9 mouse cellular contexts compared by ENCODE assay signal in the genomic region with DNA sequence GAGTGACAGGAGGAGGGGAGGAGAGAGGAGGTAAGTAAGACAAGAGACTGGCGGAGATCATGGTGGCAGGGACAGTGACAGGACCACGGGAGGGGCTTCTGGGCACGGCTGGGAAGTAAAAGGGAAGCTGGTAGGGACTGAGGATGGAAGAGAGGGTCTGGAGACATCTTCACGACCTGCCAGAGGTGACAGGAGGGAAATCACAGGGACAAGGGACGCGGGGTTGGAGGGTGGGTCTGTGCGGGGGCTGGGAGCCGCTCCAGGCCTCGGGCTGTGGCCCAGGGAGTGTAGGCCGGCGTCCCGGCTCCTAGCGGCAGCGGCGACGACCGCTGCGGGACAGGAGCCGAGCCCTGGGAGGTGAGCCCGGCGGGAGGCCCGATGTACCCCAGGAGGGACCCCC. TPM values are rescaled to one million over a fixed set of nuclear protein-coding genes. Genes with fewer than 3 reads are reported as not detected.
DNase-seq lines count a peak whose midpoint lies in the region; ATAC-seq and TF ChIP-seq lines count a peak whose summit lies in the region.
"Had no signal": no experiment of that assay in that cellular context is flagged by ENCODE, and none has a peak within 500 bp of the region (broad histone marks: within the 10 kb centered on the region; RNA-seq: fewer than 3 reads in every experiment).

No protein-coding gene starts in this region.

- no peak for TF ChIP-seq CTCF in gastrocnemius, adult 2 months (IDR thresholded peaks at IDR 0.05)
- TF ChIP-seq CTCF in testis, adult 2 months (IDR thresholded peaks at IDR 0.05; ENCODE audit: control insufficient read depth, insufficient read depth, insufficient replicate concordance, low read depth, low read length), result no peak

- no peaks in the 10 kb centered on the region for H3K27me3 ChIP-seq in testis, adult 2 months (ENCODE audit: control insufficient read depth, insufficient read depth, low read length)
- H3K27me3 ChIP-seq in liver, embryonic 16.5 days (ENCODE audit: control insufficient read depth, insufficient read depth, low read depth, low read length), result peaks cover 60% of the 10 kb centered on the region

- 3% methylated on average over 22 of the region's 22 CpGs for WGBS in liver, embryonic 16.5 days (ENCODE audit: insufficient replicate concordance)

- TF ChIP-seq POLR2A in testis, adult 2 months (IDR thresholded peaks at IDR 0.05; ENCODE audit: control insufficient read depth, low read depth, low read length), result no peak

- H3K9ac ChIP-seq in liver, embryonic 16.5 days (ENCODE audit: low read depth, low read length), result no peak overlapping the region

- DNase-seq in gastrocnemius, adult 2 months, result no peak
- DNase-seq in gastrocnemius, postnatal 14 days, result no peak
- no peak for DNase-seq in testis, postnatal 10 days (ENCODE audit: low spot score)
- no peak for DNase-seq in adrenal gland, postnatal 10 days
- DNase-seq in adrenal gland, adult 2 months, result no peak
- no peak for DNase-seq in natural killer cell, adult 2 months (ENCODE audit: low spot score in 2 of 2)

- no peaks in the 10 kb centered on the region for H3K9me3 ChIP-seq in liver, embryonic 16.5 days (replicated peaks; ENCODE audit: control insufficient read depth, low read length)

- no peaks in the 10 kb centered on the region for H3K36me3 ChIP-seq in testis, adult 2 months (ENCODE audit: control insufficient read depth, insufficient read depth, low read length)
- H3K36me3 ChIP-seq in liver, embryonic 16.5 days (ENCODE audit: control insufficient read depth, insufficient read depth), result no peaks in the 10 kb centered on the region

- H3K4me1 ChIP-seq in testis, adult 2 months (ENCODE audit: control insufficient read depth, insufficient read depth, low read length), result peaks cover 19% of the 10 kb centered on the region
- H3K4me1 ChIP-seq in liver, embryonic 16.5 days (ENCODE audit: control insufficient read depth, low read depth, low read length), result no peaks in the 10 kb centered on the region; the same call in none of the 2 replicates

- no peak for ATAC-seq in liver, embryonic 16.5 days (ENCODE audit: low read depth)

- intact Hi-C loops in gastrocnemius, adult 2 months (cut with DNase I), result no loop called here
- intact Hi-C loops in gastrocnemius, postnatal 14 days (cut with DNase I; ENCODE audit: low total_unique reads), result no loop called here

- peak overlapping the region; percentile 27; the same call in 1 of the 2 replicates for H3K4me2 ChIP-seq in liver, embryonic 16.5 days (ENCODE audit: low read depth, low read length)

- H3K4me3 ChIP-seq in gastrocnemius, adult 2 months, result peak overlapping the region; percentile 46
- H3K4me3 ChIP-seq in testis, adult 2 months (ENCODE audit: control insufficient read depth, low read depth, low read length), result peak overlapping the region; percentile 86
- peak overlapping the region; percentile 29; the same call in 1 of the 2 replicates for H3K4me3 ChIP-seq in liver, embryonic 16.5 days (ENCODE audit: low read depth, low read length)

- no peak overlapping the region for H3K27ac ChIP-seq in gastrocnemius, adult 2 months
- H3K27ac ChIP-seq in testis, adult 2 months (ENCODE audit: control insufficient read depth, insufficient read depth, low read depth, low read length), result no peak overlapping the region
- H3K27ac ChIP-seq in liver, embryonic 16.5 days (ENCODE audit: low read length), result no peak overlapping the region
- H3K27ac ChIP-seq: macrophage had no signal

RNA-seq across cellular contexts. Expression of a gene that starts 0.5 kb away (rescaled TPM):
- under 1 TPM; 0.08 to 0.22 TPM for total RNA-seq in gastrocnemius, adult 2 months (2021)
- total RNA-seq in gastrocnemius, postnatal 14 days (2021), result 1 to 10 TPM; 3.3 to 4.6 TPM
- 80.7 and 92.4 TPM in 2 replicates for polyA plus RNA-seq in testis, adult 2 months (2012; rRNA removed)
- not detected in 2 replicates for polyA plus RNA-seq in liver, embryonic 16.5 days (2015; fragmentation: Nextera tagmentation; extraction: Ambion mirVana)
- 1 to 10 TPM; 1.2 to 2.2 TPM for total RNA-seq in adrenal gland, postnatal 10 days (2021)
- total RNA-seq in adrenal gland, adult 2 months (2021), result under 1 TPM; 0.52 to 0.69 TPM
- 0.53 and 0.70 TPM in 2 replicates for polyA plus RNA-seq in adrenal gland, adult 2 months (2012; rRNA removed)
- polyA plus RNA-seq: macrophage had no signal

RNA-seq across cellular contexts. Expression of a gene that starts 9.5 kb away (rescaled TPM):
- total RNA-seq in gastrocnemius, adult 2 months (2021), result 1 to 10 TPM; 5.2 to 5.7 TPM
- total RNA-seq in gastrocnemius, postnatal 14 days (2021), result 1 to 10 TPM; 4.8 to 6.3 TPM
- polyA plus RNA-seq in testis, adult 2 months (2012; rRNA removed), result 8.7 and 9.4 TPM in 2 replicates
- 12.7 and 15.6 TPM in 2 replicates for polyA plus RNA-seq in liver, embryonic 16.5 days (2015; fragmentation: Nextera tagmentation; extraction: Ambion mirVana)
- total RNA-seq in adrenal gland, postnatal 10 days (2021), result 1 to 10 TPM; 5.7 to 6.1 TPM
- total RNA-seq in adrenal gland, adult 2 months (2021), result 1 to 10 TPM; 3.7 to 6.1 TPM
- 3.6 and 3.7 TPM in 2 replicates for polyA plus RNA-seq in adrenal gland, adult 2 months (2012; rRNA removed)

RNA-seq across cellular contexts. Expression of a gene that starts 48.7 kb away (rescaled TPM):
- not detected for total RNA-seq in gastrocnemius, adult 2 months (2021)
- total RNA-seq in gastrocnemius, postnatal 14 days (2021), result not detected
- polyA plus RNA-seq in testis, adult 2 months (2012; rRNA removed), result 1.3 and 1.5 TPM in 2 replicates
- polyA plus RNA-seq in liver, embryonic 16.5 days (2015; fragmentation: Nextera tagmentation; extraction: Ambion mirVana), result 0.06 TPM in 1 of 2 replicates, not detected in the other
- 10 to 100 TPM in 1 of 2 experiments, 1 to 10 TPM in 1; 5.4 to 14.6 TPM for total RNA-seq in adrenal gland, postnatal 10 days (2021)
- total RNA-seq in adrenal gland, adult 2 months (2021), result under 1 TPM in 1 of 2 experiments, not detected in 1; 0.37 TPM
- 0.06 TPM in 1 of 2 replicates, not detected in the other for polyA plus RNA-seq in adrenal gland, adult 2 months (2012; rRNA removed)
- polyA plus RNA-seq: macrophage had no signal

RNA-seq across cellular contexts. Expression of a gene that starts 58.3 kb away (rescaled TPM):
- under 1 TPM; 0.33 to 0.66 TPM for total RNA-seq in gastrocnemius, adult 2 months (2021)
- 1 to 10 TPM in 1 of 2 experiments, under 1 TPM in 1; 0.78 to 1.7 TPM for total RNA-seq in gastrocnemius, postnatal 14 days (2021)
- 7.4 and 8.5 TPM in 2 replicates for polyA plus RNA-seq in testis, adult 2 months (2012; rRNA removed)
- polyA plus RNA-seq in liver, embryonic 16.5 days (2015; fragmentation: Nextera tagmentation; extraction: Ambion mirVana), result not detected in 2 replicates
- under 1 TPM; 0.39 to 1.00 TPM for total RNA-seq in adrenal gland, postnatal 10 days (2021)
- total RNA-seq in adrenal gland, adult 2 months (2021), result under 1 TPM; 0.38 to 0.69 TPM
- polyA plus RNA-seq in adrenal gland, adult 2 months (2012; rRNA removed), result 0.82 and 1.4 TPM in 2 replicates
- polyA plus RNA-seq: macrophage had no signal

RNA-seq across cellular contexts. Expression of a gene that starts 59.2 kb away (rescaled TPM):
- 10 to 100 TPM; 13.8 to 15.5 TPM for total RNA-seq in gastrocnemius, adult 2 months (2021)
- 10 to 100 TPM in 1 of 2 experiments, 1 to 10 TPM in 1; 9.5 to 11.9 TPM for total RNA-seq in gastrocnemius, postnatal 14 days (2021)
- 20.5 and 22.4 TPM in 2 replicates for polyA plus RNA-seq in testis, adult 2 months (2012; rRNA removed)
- polyA plus RNA-seq in liver, embryonic 16.5 days (2015; fragmentation: Nextera tagmentation; extraction: Ambion mirVana), result 0.60 and 0.76 TPM in 2 replicates
- 10 to 100 TPM; 14.3 to 22.9 TPM for total RNA-seq in adrenal gland, postnatal 10 days (2021)
- total RNA-seq in adrenal gland, adult 2 months (2021), result 10 to 100 TPM; 20.0 to 23.1 TPM
- 42.3 and 48.0 TPM in 2 replicates for polyA plus RNA-seq in adrenal gland, adult 2 months (2012; rRNA removed)

Comparison
In these comparisons a context has a peak if more than half of its experiments do, and no peak if none do; other contexts are left out.
1. RNA of a gene that starts 48.7 kb away (total RNA-seq): 5.4 to 14.6 TPM in adrenal gland, postnatal 10 days; 0.37 TPM in adrenal gland, adult 2 months, not detected in gastrocnemius, postnatal 14 days and not detected in gastrocnemius, adult 2 months; every median in the first group is over 4 times any median in the second.
2. H3K4me3 ChIP-seq: peak in every context shown above with its lines; median percentile 86 in testis, adult 2 months; 46 in gastrocnemius, adult 2 months; 29 in liver, embryonic 16.5 days.